Mouse (Mus musculus) hindbrain, embryonic 13.5 days (tissue): ENCODE results near the gene Kndc1. TPM values are rescaled to one million over a fixed set of nuclear protein-coding genes. Genes with fewer than 3 reads are reported as not detected.

Experiments
- ATAC-seq: fragments of 200-750 bp; cut with Nextera tagmentation; 2 replicates; pipeline ENCODE4 v1.8.0; 2017; ENCODE audit warnings: moderate TSS enrichment; ENCODE audit not compliant: low FRiP score
- H3K27ac ChIP-seq: fragments of 300-500 bp; sonication (generic); 2 replicates; pipeline ENCODE4 v1.5.1; 2015; ENCODE audit warnings: inconsistent platforms, mild to moderate bottlenecking, moderate library complexity
- H3K27me3 ChIP-seq: fragments of 300-500 bp; sonication (generic); 2 replicates; pipeline ENCODE4 v1.6.1; 2015; ENCODE audit warnings: mild to moderate bottlenecking, inconsistent platforms
- H3K36me3 ChIP-seq: fragments of 300-500 bp; sonication (generic); 2 replicates; pipeline ENCODE4 v1.6.1; 2015; ENCODE audit warnings: mild to moderate bottlenecking, inconsistent platforms
- H3K4me1 ChIP-seq: fragments of 300-500 bp; sonication (generic); replicated peaks from 2 replicates; pipeline ENCODE4 v1.6.1; 2015; ENCODE audit warnings: inconsistent platforms
- H3K4me2 ChIP-seq: fragments of 300-500 bp; sonication (generic); 2 replicates; pipeline ENCODE4 v1.6.1; 2015; ENCODE audit warnings: inconsistent platforms, mild to moderate bottlenecking, moderate library complexity
- H3K4me3 ChIP-seq: fragments of 300-500 bp; sonication (generic); 2 replicates; pipeline ENCODE4 v1.5.1; 2015; ENCODE audit warnings: mild to moderate bottlenecking, inconsistent platforms
- H3K9ac ChIP-seq: fragments of 300-500 bp; sonication (generic); 2 replicates; pipeline ENCODE4 v1.6.1; 2015; ENCODE audit warnings: mild to moderate bottlenecking, inconsistent platforms
- H3K9me3 ChIP-seq: fragments of 300-500 bp; sonication (generic); 2 replicates; pipeline ENCODE4 v1.6.1; 2016; ENCODE audit warnings: inconsistent platforms
- WGBS: fragments of 180-500 bp; shearing (Covaris S2); methylation state at CpG from one replicate; pipeline ENCODE4 v1.1.7; 2015; 5-methylcytosine and 5-hydroxymethylcytosine counted together
- polyA plus RNA-seq: library from polyadenylated mRNA; unstranded; fragments of >200 nt; fragmentation: Nextera tagmentation; extraction: Ambion mirVana; gene quantifications from 2 replicates; pipeline ENCODE4 v1.2.1, GENCODE M21; 2015

The Kndc1 gene
- polyA plus RNA-seq, 1 experiment from 2014 or later, result 8.3 TPM

DNA sequence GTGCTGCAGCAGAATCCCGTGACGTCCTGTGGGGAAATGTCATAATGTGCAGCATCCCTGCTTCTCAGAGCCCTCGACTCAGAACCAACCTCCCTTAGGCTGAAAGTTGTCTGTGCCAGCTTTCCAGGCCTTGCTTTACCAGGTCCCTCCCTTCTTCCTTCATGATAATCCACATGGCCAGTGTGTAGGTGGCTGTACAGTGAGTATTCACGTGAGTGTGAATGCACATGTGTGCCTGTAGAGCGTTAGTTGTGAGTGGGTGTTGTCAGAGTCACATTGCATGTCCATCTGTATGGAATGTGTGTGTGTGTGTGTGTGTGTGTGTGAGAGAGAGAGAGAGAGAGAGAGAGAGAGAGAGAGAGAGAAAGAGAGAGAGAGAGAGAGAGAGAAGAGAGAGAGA is 16.4 kb upstream of the Kndc1 start:
- H3K4me3 ChIP-seq, result no peak overlapping the region
- H3K9ac ChIP-seq, result no peak overlapping the region
- no peak overlapping the region for H3K4me2 ChIP-seq
- no peaks in the 10 kb centered on the region for H3K27me3 ChIP-seq
- H3K36me3 ChIP-seq, result peaks cover 10% of the 10 kb centered on the region
- 73% methylated on average over 5 of the region's 5 CpGs for WGBS
- 0 out of 2 replicates have a peak, but pooled peaks cover 4% of the 10 kb centered on the region for H3K4me1 ChIP-seq
- no peaks in the 10 kb centered on the region for H3K9me3 ChIP-seq
- ATAC-seq, result no peak
- no peak overlapping the region for H3K27ac ChIP-seq

DNA sequence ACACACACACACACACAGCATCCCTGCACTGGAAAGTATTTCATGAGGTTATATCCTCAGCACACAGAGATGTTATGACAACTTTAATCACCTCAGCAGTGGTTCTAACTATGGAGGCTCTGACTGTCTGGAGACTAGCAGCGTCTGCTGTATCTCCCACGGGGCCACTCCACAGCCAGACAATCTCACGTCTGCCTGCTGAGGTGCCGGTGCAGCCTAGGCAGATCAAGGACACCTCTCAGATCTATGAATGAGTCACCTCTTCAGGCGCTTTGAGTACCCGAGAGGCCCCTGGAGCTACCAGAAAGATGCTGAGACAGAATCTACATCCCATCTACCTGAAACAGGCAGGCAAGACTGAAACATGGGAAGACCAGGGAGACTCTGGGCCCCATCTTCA is 15.9 kb upstream of the Kndc1 start:
- Histone ChIP-seq H3K27me3 (no peaks in the 10 kb centered on the region), H3K4me2 (no peak overlapping the region), H3K9me3 (no peaks in the 10 kb centered on the region), H3K27ac (no peak overlapping the region), H3K4me1 (0 out of 2 replicates have a peak, but pooled peaks cover 4% of the 10 kb centered on the region), H3K9ac (no peak overlapping the region), H3K36me3 (peaks cover 10% of the 10 kb centered on the region), H3K4me3 (no peak overlapping the region)
- 62% methylated on average over 6 of the region's 6 CpGs for WGBS
- ATAC-seq, result no peak

- no peaks in the 10 kb centered on the region for H3K27me3 ChIP-seq
- no peaks in the 10 kb centered on the region for H3K4me1 ChIP-seq
- no peaks in the 10 kb centered on the region for H3K9me3 ChIP-seq
- no peak overlapping the region for H3K4me2 ChIP-seq
- no peak overlapping the region for H3K27ac ChIP-seq
- H3K9ac ChIP-seq, result no peak overlapping the region
- no peak overlapping the region for H3K4me3 ChIP-seq
- no peaks in the 10 kb centered on the region for H3K36me3 ChIP-seq
- ATAC-seq, result no peak
- 77% methylated on average over 4 of the region's 4 CpGs for WGBS
Measured at GRCm38 (mm10) chr7:139883545-139883944, 11.0 kb upstream of the Kndc1 start.

DNA sequence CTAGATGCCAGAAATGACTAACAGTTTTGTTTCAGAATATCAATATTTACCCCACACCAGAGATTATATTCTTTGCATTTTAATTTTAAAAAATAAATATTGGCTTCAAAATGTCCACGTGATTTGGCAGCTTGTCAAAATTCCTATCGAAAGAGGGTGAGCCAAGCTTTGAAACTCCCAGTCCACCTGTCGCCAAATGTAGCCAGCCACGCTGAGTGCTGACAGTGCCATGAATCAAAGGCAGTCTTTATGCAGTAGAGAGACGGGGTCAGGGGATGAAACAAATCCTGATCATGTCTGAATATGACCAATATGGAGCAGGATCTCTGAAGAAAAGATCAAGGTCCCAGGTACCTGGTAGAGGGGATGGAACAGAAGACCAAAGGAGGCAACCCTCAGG is 2.7 kb upstream of the Kndc1 start:
- Histone ChIP-seq H3K36me3 (no peaks in the 10 kb centered on the region), H3K9me3 (no peaks in the 10 kb centered on the region), H3K27me3 (peaks cover 43% of the 10 kb centered on the region), H3K9ac (no peak overlapping the region), H3K4me2 (no peak overlapping the region), H3K27ac (no peak overlapping the region), H3K4me3 (no peak overlapping the region), H3K4me1 (peaks cover 24% of the 10 kb centered on the region)
- ATAC-seq, result no peak
- WGBS, result 77% methylated on average over 5 of the region's 5 CpGs

GRCm38 (mm10) chr7:139896271-139896670 is 1.8 kb downstream of the Kndc1 start:
- Histone ChIP-seq H3K27me3 (peaks cover 43% of the 10 kb centered on the region), H3K4me1 (peaks cover 24% of the 10 kb centered on the region), H3K27ac (no peak overlapping the region), H3K9ac (peak overlapping the region; percentile 82; the same call in 1 of the 2 replicates), H3K9me3 (no peaks in the 10 kb centered on the region), H3K4me2 (peak overlapping the region; percentile 86), H3K36me3 (no peaks in the 10 kb centered on the region), H3K4me3 (no peak overlapping the region)
- ATAC-seq, result no peak
- WGBS, result 75% methylated on average over 7 of the region's 7 CpGs

- H3K9ac ChIP-seq, result no peak overlapping the region
- no peak overlapping the region for H3K4me2 ChIP-seq
- peaks cover 24% of the 10 kb centered on the region for H3K4me1 ChIP-seq
- H3K4me3 ChIP-seq, result no peak overlapping the region
- WGBS, result 91% methylated on average over 7 of the region's 7 CpGs
- peaks cover 43% of the 10 kb centered on the region for H3K27me3 ChIP-seq
- ATAC-seq, result no peak
- no peaks in the 10 kb centered on the region for H3K9me3 ChIP-seq
- H3K36me3 ChIP-seq, result no peaks in the 10 kb centered on the region
- no peak overlapping the region for H3K27ac ChIP-seq
Measured at GRCm38 (mm10) chr7:139896796-139897195, 2.3 kb downstream of the Kndc1 start.

DNA sequence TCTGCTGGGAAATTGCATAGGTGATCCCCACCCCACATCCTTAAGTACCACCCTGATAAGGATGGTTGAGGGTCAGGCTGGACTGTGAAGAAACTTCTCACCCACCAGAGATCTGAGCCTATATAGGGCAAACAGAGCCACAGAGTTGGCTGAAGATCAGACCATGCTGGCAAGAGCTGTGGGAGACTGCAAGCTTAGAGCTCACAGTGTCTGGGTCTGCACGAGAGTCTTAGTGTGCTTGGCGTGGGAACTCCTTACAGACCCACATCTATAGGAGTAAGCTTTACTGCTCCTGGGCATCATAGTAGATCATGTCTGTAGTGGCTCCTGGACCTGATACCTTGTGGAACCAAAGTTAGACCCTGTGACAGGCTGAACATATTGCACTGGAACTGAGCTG is 4.1 kb downstream of the Kndc1 start:
- Histone ChIP-seq H3K27me3 (peaks cover 28% of the 10 kb centered on the region), H3K4me3 (no peak overlapping the region), H3K9me3 (no peaks in the 10 kb centered on the region), H3K4me1 (peaks cover 24% of the 10 kb centered on the region), H3K36me3 (peaks cover 11% of the 10 kb centered on the region), H3K9ac (no peak overlapping the region), H3K27ac (no peak overlapping the region), H3K4me2 (no peak overlapping the region)
- WGBS, result 79% methylated on average over 2 of the region's 2 CpGs
- no peak for ATAC-seq

- no peak overlapping the region for H3K9ac ChIP-seq
- 85% methylated on average over 7 of the region's 7 CpGs for WGBS
Measured at GRCm38 (mm10) chr7:139899505-139899904, 5.0 kb downstream of the Kndc1 start.

DNA sequence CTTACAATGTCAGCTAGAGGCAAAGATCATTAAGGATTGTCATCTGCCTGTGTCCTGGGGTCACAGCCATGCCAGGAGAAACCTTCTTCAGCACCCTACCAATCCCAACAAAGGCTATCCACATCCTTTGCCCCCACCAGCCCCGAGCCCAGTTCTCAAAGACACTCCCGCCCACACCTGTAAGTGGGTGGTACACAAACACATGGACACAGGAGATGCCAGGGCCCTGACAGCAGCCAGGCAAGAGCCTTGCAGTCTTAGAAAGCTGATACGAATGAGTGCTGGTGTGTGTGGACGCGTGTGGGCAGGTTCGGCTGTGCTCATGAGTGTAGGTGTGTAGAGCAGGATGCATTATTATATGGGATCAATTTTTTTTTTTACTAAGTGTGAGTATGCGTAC is 6.0 kb downstream of the Kndc1 start:
- ATAC-seq, result no peak
- WGBS, result 99% methylated on average over 7 of the region's 7 CpGs

More at GRCm38 (mm10) chr7:139899505-139899904, 5.0 kb downstream of the Kndc1 start:
- Histone ChIP-seq H3K36me3 (peaks cover 11% of the 10 kb centered on the region), H3K27ac (no peak overlapping the region), H3K4me2 (no peak overlapping the region), H3K27me3 (peaks cover 19% of the 10 kb centered on the region), H3K4me3 (no peak overlapping the region), H3K4me1 (peaks cover 19% of the 10 kb centered on the region), H3K9me3 (no peaks in the 10 kb centered on the region)
- no peak for ATAC-seq

GRCm38 (mm10) chr7:139900896-139901295 is 6.4 kb downstream of the Kndc1 start:
- Histone ChIP-seq H3K27me3 (peaks cover 5% of the 10 kb centered on the region), H3K36me3 (peaks cover 11% of the 10 kb centered on the region), H3K4me3 (no peak overlapping the region), H3K9me3 (no peaks in the 10 kb centered on the region), H3K27ac (no peak overlapping the region), H3K9ac (no peak overlapping the region), H3K4me2 (no peak overlapping the region), H3K4me1 (peaks cover 17% of the 10 kb centered on the region)
- no peak for ATAC-seq
- WGBS, result 91% methylated on average over 6 of the region's 6 CpGs

More for the DNA sequence above, 6.0 kb downstream of the Kndc1 start:
- H3K4me3 ChIP-seq, result no peak overlapping the region
- H3K4me2 ChIP-seq, result no peak overlapping the region
- H3K9me3 ChIP-seq, result no peaks in the 10 kb centered on the region
- peaks cover 17% of the 10 kb centered on the region for H3K4me1 ChIP-seq
- peaks cover 10% of the 10 kb centered on the region for H3K27me3 ChIP-seq
- H3K36me3 ChIP-seq, result peaks cover 11% of the 10 kb centered on the region
- no peak overlapping the region for H3K9ac ChIP-seq
- no peak overlapping the region for H3K27ac ChIP-seq

GRCm38 (mm10) chr7:139901981-139902380 is 7.5 kb downstream of the Kndc1 start:
- ATAC-seq, result no peak
- no peak overlapping the region for H3K4me2 ChIP-seq
- no peaks in the 10 kb centered on the region for H3K27me3 ChIP-seq
- H3K4me3 ChIP-seq, result no peak overlapping the region
- no peak overlapping the region for H3K9ac ChIP-seq
- WGBS, result 28% methylated on average over 1 of the region's 1 CpGs
- H3K4me1 ChIP-seq, result peaks cover 13% of the 10 kb centered on the region
- no peaks in the 10 kb centered on the region for H3K9me3 ChIP-seq
- peaks cover 11% of the 10 kb centered on the region for H3K36me3 ChIP-seq
- H3K27ac ChIP-seq, result no peak overlapping the region

DNA sequence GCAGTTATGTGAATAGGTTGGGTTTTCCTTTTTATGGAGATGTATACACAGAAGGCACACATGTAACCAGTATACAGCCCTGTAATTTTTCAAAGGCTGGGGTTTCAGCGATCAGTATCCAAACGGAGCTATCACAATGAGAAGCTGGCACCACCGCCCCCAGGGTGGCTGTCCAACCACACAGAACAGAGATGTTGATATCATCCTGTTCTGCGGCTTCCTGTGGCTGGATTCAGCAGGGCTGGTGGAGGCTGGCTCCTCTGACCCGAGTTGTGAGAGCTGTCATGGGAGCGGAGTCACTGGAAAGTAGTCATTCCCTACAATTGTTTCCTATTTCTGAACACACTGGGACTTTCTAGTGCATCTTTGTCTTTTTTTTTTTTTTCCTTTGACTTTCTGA is 10.8 kb downstream of the Kndc1 start:
- no peak overlapping the region for H3K4me3 ChIP-seq
- no peaks in the 10 kb centered on the region for H3K9me3 ChIP-seq
- peaks cover 11% of the 10 kb centered on the region for H3K36me3 ChIP-seq
- WGBS, result 14% methylated on average over 6 of the region's 6 CpGs
- H3K27ac ChIP-seq, result peak overlapping the region; percentile 65; the same call in 1 of the 2 replicates
- 0 out of 2 replicates have a peak overlapping the region, but pooled peaks have one; percentile 6 for H3K9ac ChIP-seq
- H3K4me1 ChIP-seq, result peaks cover 35% of the 10 kb centered on the region
- no peak for ATAC-seq
- H3K27me3 ChIP-seq, result no peaks in the 10 kb centered on the region
- H3K4me2 ChIP-seq, result peak overlapping the region; percentile 32

GRCm38 (mm10) chr7:139905661-139906060 is 11.2 kb downstream of the Kndc1 start:
- Histone ChIP-seq H3K27me3 (no peaks in the 10 kb centered on the region), H3K36me3 (peaks cover 11% of the 10 kb centered on the region), H3K4me3 (no peak overlapping the region), H3K4me1 (peaks cover 39% of the 10 kb centered on the region), H3K9me3 (no peaks in the 10 kb centered on the region), H3K4me2 (peak overlapping the region; percentile 32), H3K9ac (0 out of 2 replicates have a peak overlapping the region, but pooled peaks have one; percentile 6), H3K27ac (peak overlapping the region; percentile 65; the same call in 1 of the 2 replicates)
- WGBS, result 1% methylated on average over 6 of the region's 6 CpGs
- ATAC-seq, result peak; percentile 7; the same call in 1 of the 2 replicates
